Comparison of ENCODE assay signal across 30 mouse cellular contexts in genomic region chr7:16716456-16717152, GRCm38 (mm10). TPM values are rescaled to one million over a fixed set of nuclear protein-coding genes. Genes with fewer than 3 reads are reported as not detected.
DNase-seq lines count a peak whose midpoint lies in the region; ATAC-seq and TF ChIP-seq lines count a peak whose summit lies in the region.
"Not testable (repeated sequence)": the region's sequence is repeated elsewhere in the genome, so short reads cannot be mapped to it uniquely, and the experiment has no call there.
"Had no signal": no experiment of that assay in that cellular context is flagged by ENCODE, and none has a peak within 500 bp of the region (broad histone marks: within the 10 kb centered on the region; RNA-seq: fewer than 3 reads in every experiment).

No protein-coding gene starts in this region.

- H3K27ac ChIP-seq in heart, embryonic 10.5 days = peak overlapping the region; percentile 60; the same call in 1 of the 2 replicates
- H3K27ac ChIP-seq in heart, postnatal 0 days (ENCODE audit: low read depth); lung, embryonic 16.5 days (ENCODE audit: low read length): not testable (repeated sequence)

- H3K4me2 ChIP-seq in heart, postnatal 0 days (ENCODE audit: low read depth, low read length); lung, embryonic 16.5 days (ENCODE audit: low read depth, low read length): not testable (repeated sequence)

- ATAC-seq in heart, postnatal 0 days (ENCODE audit: insufficient read depth, low read depth) = not testable (repeated sequence)
- ATAC-seq in lung, embryonic 16.5 days (ENCODE audit: low read depth) = peak; percentile 47; the same call in 1 of the 2 replicates

- TF ChIP-seq CTCF in heart, postnatal 0 days (IDR thresholded peaks at IDR 0.05; ENCODE audit: low read depth) = not testable (repeated sequence)

- not testable (repeated sequence) for TF ChIP-seq EP300 in heart, postnatal 0 days (IDR thresholded peaks at IDR 0.05; ENCODE audit: low read depth)

- H3K4me3 ChIP-seq in heart, embryonic 10.5 days; heart, postnatal 0 days (ENCODE audit: low read depth, low read length); lung, embryonic 16.5 days (ENCODE audit: low read length): not testable (repeated sequence)

- peak; percentile 25 to 50 for DNase-seq in CD8-positive naive resting alpha-beta T cell, adult 2 months (ENCODE audit: low read depth in 2 of 2, low spot score in 2 of 2)
- peak; percentile 23 for DNase-seq in adipocyte (ENCODE audit: low spot score)
- DNase-seq in heart, embryonic 10.5 days (ENCODE audit: low spot score) = not testable (repeated sequence)
- peak; percentile 11 for DNase-seq in heart, postnatal 0 days (ENCODE audit: low spot score)
- DNase-seq in right cerebral cortex, adult 18-20 months = peak; percentile 23
- peak; percentile 30 for DNase-seq in thymus, postnatal 25 days

- peaks cover 13% of the 10 kb centered on the region for H3K4me1 ChIP-seq in heart, embryonic 10.5 days
- not testable (repeated sequence) for H3K4me1 ChIP-seq in heart, postnatal 0 days (ENCODE audit: control insufficient read depth, insufficient read depth); lung, embryonic 16.5 days (replicated peaks; ENCODE audit: control insufficient read depth, insufficient read depth, low read length)

- not testable (repeated sequence) for H3K36me3 ChIP-seq in heart, embryonic 10.5 days; heart, postnatal 0 days (replicated peaks; ENCODE audit: control insufficient read depth, insufficient read depth, low read length); lung, embryonic 16.5 days (ENCODE audit: control insufficient read depth, insufficient read depth, low read length)

- H3K27me3 ChIP-seq in heart, embryonic 10.5 days (ENCODE audit: insufficient read depth, poor library complexity, severe bottlenecking); heart, postnatal 0 days (ENCODE audit: control insufficient read depth, insufficient read depth, low read length); lung, embryonic 16.5 days (ENCODE audit: control insufficient read depth, insufficient read depth, low read depth, low read length): not testable (repeated sequence)

- WGBS in heart, embryonic 10.5 days = 35% methylated on average over 8 of the region's 8 CpGs
- WGBS in heart, postnatal 0 days = 46% methylated on average over 8 of the region's 8 CpGs
- 31% methylated on average over 8 of the region's 8 CpGs for WGBS in lung, embryonic 16.5 days

- not testable (repeated sequence) for H3K9ac ChIP-seq in heart, postnatal 0 days (replicated peaks; ENCODE audit: low read depth, low read length); lung, embryonic 16.5 days (ENCODE audit: low read length)

- not testable (repeated sequence) for H3K9me3 ChIP-seq in heart, embryonic 10.5 days; heart, postnatal 0 days (replicated peaks; ENCODE audit: control insufficient read depth, low read length); lung, embryonic 16.5 days (ENCODE audit: control insufficient read depth, low read length)

RNA-seq across cellular contexts. Expression of gene Ceacam9, which starts 5.1 kb away (rescaled TPM):
- not detected in 2 replicates for polyA plus RNA-seq in heart, embryonic 10.5 days (2016; fragmentation: Nextera tagmentation; extraction: Ambion mirVana)
- total RNA-seq in heart, postnatal 0 days (2014; rRNA removed; ENCODE audit: low replicate concordance) = not detected in 2 replicates
- polyA plus RNA-seq in heart, postnatal 0 days (2015; fragmentation: Nextera tagmentation; extraction: Ambion mirVana) = not detected in 2 replicates
- not detected in 2 replicates for polyA plus RNA-seq in lung, embryonic 16.5 days (2015; fragmentation: Nextera tagmentation; extraction: Ambion mirVana)
- total RNA-seq: adrenal gland, postnatal 10 days; gastrocnemius, adult 2 months; gastrocnemius, postnatal 36 days; heart, adult 18-20 months; heart, postnatal 4 days; layer of hippocampus, postnatal 36 days; megakaryocyte progenitor cell, adult 5-6 weeks had no signal
- polyA plus RNA-seq: embryonic facial prominence, embryonic 13.5 days; forebrain, embryonic 11.5 days; heart, embryonic 14.5 days; hindbrain, embryonic 13.5 days; intestine, postnatal 0 days; large intestine, adult 2 months; limb, embryonic 11.5 days; liver, embryonic 14.5 days; lung, adult 2 months; midbrain, embryonic 10.5 days; neural tube, embryonic 12.5 days; small intestine, adult 2 months; stomach, embryonic 15.5 days; urinary bladder, adult 2 months had no signal

RNA-seq across cellular contexts. Expression of gene Ap2s1, which starts 21.6 kb away (rescaled TPM):
- polyA plus RNA-seq in heart, embryonic 10.5 days (2016; fragmentation: Nextera tagmentation; extraction: Ambion mirVana) = 243 and 270 TPM in 2 replicates
- total RNA-seq in heart, postnatal 0 days (2014; rRNA removed; ENCODE audit: low replicate concordance) = 299 and 316 TPM in 2 replicates
- 215 and 216 TPM in 2 replicates for polyA plus RNA-seq in heart, postnatal 0 days (2015; fragmentation: Nextera tagmentation; extraction: Ambion mirVana)
- 275 and 283 TPM in 2 replicates for polyA plus RNA-seq in lung, embryonic 16.5 days (2015; fragmentation: Nextera tagmentation; extraction: Ambion mirVana)

RNA-seq across cellular contexts. Expression of gene Ceacam15, which starts 41.1 kb away (rescaled TPM):
- 0.19 and 0.30 TPM in 2 replicates for polyA plus RNA-seq in heart, embryonic 10.5 days (2016; fragmentation: Nextera tagmentation; extraction: Ambion mirVana)
- total RNA-seq in heart, postnatal 0 days (2014; rRNA removed; ENCODE audit: low replicate concordance) = 0.19 and 1.6 TPM in 2 replicates
- polyA plus RNA-seq in heart, postnatal 0 days (2015; fragmentation: Nextera tagmentation; extraction: Ambion mirVana) = 1.5 and 2.5 TPM in 2 replicates
- polyA plus RNA-seq in lung, embryonic 16.5 days (2015; fragmentation: Nextera tagmentation; extraction: Ambion mirVana) = not detected in 2 replicates
- total RNA-seq: adrenal gland, postnatal 10 days; gastrocnemius, adult 2 months; gastrocnemius, postnatal 36 days; heart, adult 18-20 months; layer of hippocampus, postnatal 36 days; megakaryocyte progenitor cell, adult 5-6 weeks had no signal
- polyA plus RNA-seq: embryonic facial prominence, embryonic 13.5 days; forebrain, embryonic 11.5 days; forebrain, embryonic 16.5 days; hindbrain, embryonic 13.5 days; intestine, postnatal 0 days; large intestine, adult 2 months; limb, embryonic 11.5 days; liver, embryonic 14.5 days; lung, adult 2 months; midbrain, embryonic 10.5 days; midbrain, embryonic 16.5 days; neural tube, embryonic 12.5 days; small intestine, adult 2 months; stomach, embryonic 15.5 days; urinary bladder, adult 2 months had no signal
